Mouse (Mus musculus) liver, embryonic 14.5 days (tissue): ENCODE results near the gene Ptgs1. TPM values are rescaled to one million over a fixed set of nuclear protein-coding genes. Genes with fewer than 3 reads are reported as not detected.

Experiments used
- ATAC-seq: fragments of 200-750 bp; cut with Nextera tagmentation; 2 replicates; pipeline ENCODE4 v1.8.0; 2017; ENCODE audit warnings: moderate number of reproducible peaks, mild to moderate bottlenecking, moderate library complexity; ENCODE audit not compliant: insufficient read depth
- DNase-seq, 3 experiments: peaks; one replicate each; pipeline ENCODE4 v3.0.0-alpha.2; 2012 to 2013; ENCODE audit warnings: low read depth in 3 of 3, low spot score in 3 of 3
- H3K27ac ChIP-seq: fragments of 300-500 bp; sonication (generic); 2 replicates; pipeline ENCODE4 v1.5.1; 2014; ENCODE audit warnings: moderate library complexity, mild to moderate bottlenecking, control low read depth, inconsistent platforms
- H3K27me3 ChIP-seq: fragments of 300-500 bp; sonication (generic); 2 replicates; pipeline ENCODE4 v1.6.1; 2014; ENCODE audit warnings: mild to moderate bottlenecking, low read length, moderate library complexity; ENCODE audit not compliant: control insufficient read depth, insufficient read depth
- H3K36me3 ChIP-seq: fragments of 300-500 bp; sonication (generic); replicated peaks from 2 replicates; pipeline ENCODE4 v1.6.1; 2014; ENCODE audit warnings: low read depth; ENCODE audit not compliant: control insufficient read depth, insufficient read depth
- H3K4me1 ChIP-seq, 2 experiments: fragments of 200-500 bp in 1 of 2; fragments of 300-500 bp in 1 of 2; sonication (generic) in 1 of 2; replicated peaks; 2 replicates each; pipeline ENCODE4 v1.6.1; 2012 to 2014; ENCODE audit warnings: antibody characterized with exemption in 1 of 2, inconsistent platforms in 1 of 2, low read length in 1 of 2; ENCODE audit not compliant: control insufficient read depth in 2 of 2, insufficient read depth in 2 of 2
- H3K4me2 ChIP-seq: fragments of 300-500 bp; sonication (generic); 2 replicates; pipeline ENCODE4 v1.6.1; 2014; ENCODE audit warnings: low read depth, mild to moderate bottlenecking, control low read depth, moderate library complexity
- H3K4me3 ChIP-seq, 2 experiments: fragments of 200-500 bp in 1 of 2; fragments of 300-500 bp in 1 of 2; sonication (generic) in 1 of 2; 2 replicates each; pipeline ENCODE4 v1.5.1; 2012 to 2014; ENCODE audit warnings: low read depth in 2 of 2, low read length in 2 of 2, mild to moderate bottlenecking in 2 of 2, control low read depth in 1 of 2, inconsistent platforms in 1 of 2, moderate library complexity in 1 of 2; ENCODE audit not compliant: insufficient read depth in 1 of 2
- H3K9ac ChIP-seq: fragments of 300-500 bp; sonication (generic); replicated peaks from 2 replicates; pipeline ENCODE4 v1.6.1; 2014; ENCODE audit warnings: mild to moderate bottlenecking, control low read depth, moderate library complexity
- H3K9me3 ChIP-seq: fragments of 300-500 bp; sonication (generic); 2 replicates; pipeline ENCODE4 v1.6.1; 2016; ENCODE audit warnings: low read length, mixed read lengths; ENCODE audit not compliant: control insufficient read depth
- CTCF ChIP-seq: IDR thresholded peaks from 2 replicates; pipeline ENCODE4 v1.5.1; 2016; ENCODE audit warnings: antibody characterized with exemption, low read depth, control low read depth
- EP300 ChIP-seq: IDR thresholded peaks from 2 replicates; pipeline ENCODE4 v1.6.1; 2016; ENCODE audit warnings: antibody characterized with exemption, low read depth
- WGBS: fragments of 180-500 bp; shearing (Covaris S2); extraction: QIAGEN DNeasy Blood & Tissue Kit; methylation state at CpG from one replicate; pipeline ENCODE4 v1.1.7; 2014; ENCODE audit not compliant: insufficient replicate concordance; 5-methylcytosine and 5-hydroxymethylcytosine counted together
- polyA plus RNA-seq, 2 experiments: library from polyadenylated mRNA; depleted of rRNA in 1 of 2; stranded (reverse) in 1 of 2; unstranded in 1 of 2; fragments of >200 nt; fragmentation: Nextera tagmentation in 1 of 2; extraction: Ambion mirVana in 1 of 2; gene quantifications; 2 replicates each; pipeline versions ENCODE4 v1.2.1 to v1.2.3; 2012 to 2014

Gene Ptgs1
- polyA plus RNA-seq, 2 experiments, result 9.9 to 16.4 TPM

DNA sequence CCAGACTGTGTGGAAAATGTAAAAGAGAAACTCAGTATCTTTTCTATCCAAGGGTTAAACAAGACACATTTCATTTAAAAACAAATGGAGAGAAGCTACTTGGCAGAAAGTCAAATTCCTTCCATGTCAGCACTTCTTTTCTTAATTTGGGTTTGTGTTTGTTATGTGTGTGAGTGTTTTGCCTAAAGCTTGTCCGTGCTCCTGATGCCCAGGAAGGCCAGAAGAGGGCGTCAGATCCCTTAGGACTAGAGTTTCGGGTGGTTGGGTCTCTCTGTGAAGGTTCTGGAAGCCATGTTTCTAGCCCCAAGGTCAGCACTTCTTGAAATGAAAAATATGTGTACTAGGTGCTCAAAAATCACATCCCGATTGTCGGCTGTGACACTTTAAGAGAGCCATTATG, 15.8 kb upstream of the Ptgs1 start:
- no peak for ATAC-seq
- Histone ChIP-seq H3K9ac (no peak overlapping the region), H3K27ac (no peak overlapping the region), H3K4me2 (peak overlapping the region; percentile 52), H3K4me3 (no peak overlapping the region), H3K36me3 (no peaks in the 10 kb centered on the region), H3K4me1 (peaks cover 0 to 8% of the 10 kb centered on the region in 2 experiments; a peak in 2 of 4 replicates), H3K9me3 (no peaks in the 10 kb centered on the region), H3K27me3 (peaks cover 26% of the 10 kb centered on the region)
- WGBS, result 55% methylated on average over 5 of the region's 5 CpGs
- no peak for DNase-seq
- TF ChIP-seq EP300 (no peak), CTCF (no peak; the same call in 1 of the 2 replicates)

DNA sequence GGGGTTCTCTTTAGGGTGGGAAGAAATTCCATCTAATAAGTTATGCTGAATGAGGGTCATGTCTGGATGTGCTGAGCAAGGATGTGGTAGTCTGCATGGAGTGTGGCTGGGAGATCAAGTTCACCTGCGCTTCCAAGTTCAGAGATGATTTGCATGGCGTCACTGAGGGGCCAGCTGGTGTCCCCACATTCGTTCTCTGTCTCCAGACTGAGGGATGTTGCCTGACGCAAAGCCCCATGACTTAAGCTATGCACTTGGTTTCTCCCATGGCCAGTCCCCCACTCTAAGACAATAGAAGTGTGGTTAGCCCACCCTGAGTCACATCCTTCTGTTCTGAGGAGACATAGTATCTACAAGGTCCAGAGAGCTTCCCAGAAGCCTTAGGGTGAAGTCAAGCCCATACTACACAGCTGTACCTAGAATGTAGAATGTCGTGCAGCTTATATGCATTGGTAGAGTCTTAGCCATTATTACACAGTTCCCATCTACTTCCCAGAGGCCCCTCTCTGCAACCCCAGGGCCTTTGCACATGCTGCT, 15.0 kb upstream of the Ptgs1 start:
- TF ChIP-seq EP300 (no peak), CTCF (no peak)
- WGBS, result 70% methylated on average over 5 of the region's 5 CpGs
- Histone ChIP-seq H3K27ac (no peak overlapping the region), H3K27me3 (peaks cover 19% of the 10 kb centered on the region), H3K9me3 (no peaks in the 10 kb centered on the region), H3K4me1 (peaks cover 0 to 8% of the 10 kb centered on the region in 2 experiments; a peak in 2 of 4 replicates), H3K9ac (no peak overlapping the region), H3K36me3 (no peaks in the 10 kb centered on the region), H3K4me3 (no peak overlapping the region), H3K4me2 (no peak overlapping the region)
- no peak for ATAC-seq
- DNase-seq, result no peak

DNA sequence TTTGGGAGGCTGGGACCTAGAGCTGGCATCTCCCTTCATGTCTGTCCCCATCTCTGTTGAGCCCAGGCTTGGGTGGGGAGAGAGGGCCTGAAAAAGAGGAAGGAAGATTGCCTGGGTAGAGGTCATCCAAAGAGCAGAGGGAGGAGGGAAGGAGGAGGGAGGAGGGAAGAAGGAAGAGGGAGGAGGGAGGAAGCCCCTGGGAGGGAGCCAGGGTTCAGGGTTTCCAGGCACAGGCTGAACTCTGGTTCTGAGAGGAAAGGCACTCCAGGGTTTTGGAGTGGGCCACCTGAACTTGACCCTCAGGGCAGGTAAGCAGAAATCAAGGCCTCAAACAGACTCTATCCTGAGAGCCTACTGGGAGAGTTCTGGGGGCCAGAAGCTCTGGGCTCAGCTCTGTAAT, 13.7 kb upstream of the Ptgs1 start:
- Histone ChIP-seq H3K4me2 (no peak overlapping the region), H3K27me3 (peaks cover 7% of the 10 kb centered on the region), H3K4me1 (peaks cover 0 to 8% of the 10 kb centered on the region in 2 experiments; a peak in 2 of 4 replicates), H3K36me3 (no peaks in the 10 kb centered on the region), H3K27ac (no peak overlapping the region), H3K4me3 (no peak overlapping the region), H3K9me3 (no peaks in the 10 kb centered on the region), H3K9ac (no peak overlapping the region)
- ATAC-seq (0 out of 2 replicates have a peak, but pooled peaks have one; percentile 21), DNase-seq (no peak)
- TF ChIP-seq CTCF, result no peak
- TF ChIP-seq EP300, result no peak

DNA sequence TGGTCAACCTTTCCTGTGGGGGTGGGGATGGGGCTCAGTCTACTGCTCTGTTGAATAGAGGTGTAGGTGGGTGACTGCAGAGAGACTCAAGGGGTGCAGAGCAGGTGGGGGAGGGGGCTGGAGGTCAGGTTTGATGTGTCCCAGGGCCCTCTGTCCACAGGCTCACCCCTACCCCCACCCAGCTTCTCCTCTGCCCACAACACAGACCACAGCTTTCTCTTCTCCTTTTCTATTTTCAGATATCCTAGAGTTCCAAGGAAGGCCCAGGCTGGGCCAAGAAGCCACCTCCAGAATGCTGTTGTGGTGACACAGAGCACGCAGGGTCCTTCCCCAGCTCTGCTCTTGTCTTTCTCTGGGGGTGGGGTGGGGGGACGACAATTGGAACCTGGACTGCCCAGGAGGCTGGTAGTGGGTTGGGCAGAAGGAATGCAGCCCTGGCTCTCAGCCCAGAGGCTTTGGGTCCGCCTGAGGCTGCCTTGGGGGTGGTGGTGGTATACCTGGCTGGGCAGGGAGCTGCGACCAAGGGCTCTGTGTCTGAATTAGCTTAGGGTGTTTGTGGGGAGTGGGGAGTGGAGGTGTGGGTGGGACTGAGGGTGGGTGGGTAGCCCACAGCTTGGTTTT, 13.2 kb upstream of the Ptgs1 start:
- H3K4me1 ChIP-seq, result peaks cover 0 to 8% of the 10 kb centered on the region in 2 experiments; a peak in 2 of 4 replicates
- no peak overlapping the region for H3K27ac ChIP-seq
- no peak overlapping the region for H3K9ac ChIP-seq
- no peaks in the 10 kb centered on the region for H3K36me3 ChIP-seq
- no peak for TF ChIP-seq CTCF
- no peak for TF ChIP-seq EP300
- peak overlapping the region; percentile 9; the same call in 1 of the 2 replicates for H3K4me2 ChIP-seq
- 19% methylated on average over 4 of the region's 4 CpGs for WGBS
- peak; percentile 24; the same call in 1 of the 2 replicates for ATAC-seq
- H3K27me3 ChIP-seq, result peaks cover 2% of the 10 kb centered on the region; the same call in 1 of the 2 replicates
- DNase-seq, result no peak
- no peaks in the 10 kb centered on the region for H3K9me3 ChIP-seq
- 0 out of 4 replicates have a peak overlapping the region, but pooled peaks of 1 of the 2 experiments have one; percentile 0 for H3K4me3 ChIP-seq

DNA sequence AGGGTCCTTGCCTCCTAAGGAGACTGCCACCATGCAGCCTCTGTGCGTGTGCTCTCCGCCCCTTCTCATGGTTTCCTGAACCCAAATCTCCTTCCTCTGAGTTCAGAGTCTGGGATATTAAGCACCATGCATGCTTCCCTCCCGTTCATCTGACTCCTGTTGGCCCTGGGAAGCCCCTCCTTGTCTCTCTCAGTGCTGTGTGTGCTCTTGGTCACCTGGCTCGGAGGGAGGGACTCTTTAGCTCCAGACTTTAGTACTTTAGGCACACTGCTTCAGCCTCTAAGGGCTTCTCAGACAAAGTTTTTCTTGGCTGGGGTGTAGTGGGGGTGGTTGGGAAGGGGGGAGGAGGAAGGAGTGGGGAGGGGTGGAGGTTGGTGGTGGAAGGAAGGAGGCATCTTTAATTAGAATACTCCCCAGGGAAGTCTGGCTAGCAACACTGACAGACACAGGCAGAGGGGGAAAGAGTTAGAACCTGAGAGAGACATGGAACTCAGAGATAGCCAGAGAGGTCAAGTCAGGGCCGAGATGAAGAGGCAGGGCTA, 12.5 kb upstream of the Ptgs1 start:
- no peaks in the 10 kb centered on the region for H3K27me3 ChIP-seq
- H3K4me1 ChIP-seq, result peaks cover 0 to 8% of the 10 kb centered on the region in 2 experiments; a peak in 2 of 4 replicates
- WGBS, result 26% methylated on average over 5 of the region's 5 CpGs
- H3K4me3 ChIP-seq, result 0 out of 4 replicates have a peak overlapping the region, but pooled peaks of 1 of the 2 experiments have one; percentile 0
- ATAC-seq (no peak), DNase-seq (no peak)
- H3K9me3 ChIP-seq, result no peaks in the 10 kb centered on the region
- no peak overlapping the region for H3K9ac ChIP-seq
- no peak overlapping the region for H3K27ac ChIP-seq
- peak overlapping the region; percentile 9; the same call in 1 of the 2 replicates for H3K4me2 ChIP-seq
- TF ChIP-seq CTCF (no peak), EP300 (no peak)
- no peaks in the 10 kb centered on the region for H3K36me3 ChIP-seq
